Mouse (Mus musculus) ES-Bruce4 (cell line): ENCODE measurements around the gene Slc6a11.

Experiments
- CTCF ChIP-seq: IDR thresholded peaks from one replicate; pipeline ENCODE4 v1.8.1; 2011; ENCODE audit warnings: low read depth, low read length
- EP300 ChIP-seq: IDR thresholded peaks from 2 replicates; pipeline ENCODE4 v1.6.1; 2011; ENCODE audit warnings: low read depth, low read length; ENCODE audit not compliant: insufficient read depth
- POLR2A ChIP-seq: IDR thresholded peaks from one replicate; pipeline ENCODE4 v1.8.1; 2011; ENCODE audit warnings: low read length; ENCODE audit not compliant: insufficient read depth

DNA sequence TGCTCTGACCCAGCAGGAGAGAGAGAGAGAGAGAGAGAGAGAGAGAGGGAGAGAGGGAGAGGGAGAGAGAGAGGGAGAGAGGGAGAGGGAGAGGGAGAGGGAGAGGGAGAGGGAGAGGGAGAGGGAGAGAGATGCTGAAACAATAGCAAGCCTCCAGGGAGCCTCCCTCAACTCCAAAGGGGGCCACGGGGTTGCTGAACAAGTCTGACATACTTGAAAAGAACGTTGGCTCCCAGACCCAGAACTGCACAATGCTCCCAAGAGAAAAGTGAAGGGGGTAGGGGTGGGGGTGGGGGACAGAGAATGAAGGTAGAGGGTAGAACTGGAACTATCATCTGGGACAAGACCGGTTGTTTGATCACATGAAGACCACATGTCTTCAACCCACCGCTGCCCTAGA lies 136.9 kb downstream of the Slc6a11 start:
- no peak for TF ChIP-seq EP300
- TF ChIP-seq CTCF = no peak
- TF ChIP-seq POLR2A = no peak
